Mouse (Mus musculus) kidney, postnatal 14 days (tissue): ENCODE measurements around the gene Cspg4.
A peak's percentile ranks its signal among the peaks of the same experiment; 100 is the strongest.
"Not testable (repeated sequence)": the region's sequence is repeated elsewhere in the genome, so short reads cannot be mapped to it uniquely, and the experiment has no call there.

Experiments used
- DNase-seq: peaks from one replicate; pipeline ENCODE4 v3.0.0; 2022; ENCODE audit warnings: mixed read lengths

Gene Cspg4

DNA sequence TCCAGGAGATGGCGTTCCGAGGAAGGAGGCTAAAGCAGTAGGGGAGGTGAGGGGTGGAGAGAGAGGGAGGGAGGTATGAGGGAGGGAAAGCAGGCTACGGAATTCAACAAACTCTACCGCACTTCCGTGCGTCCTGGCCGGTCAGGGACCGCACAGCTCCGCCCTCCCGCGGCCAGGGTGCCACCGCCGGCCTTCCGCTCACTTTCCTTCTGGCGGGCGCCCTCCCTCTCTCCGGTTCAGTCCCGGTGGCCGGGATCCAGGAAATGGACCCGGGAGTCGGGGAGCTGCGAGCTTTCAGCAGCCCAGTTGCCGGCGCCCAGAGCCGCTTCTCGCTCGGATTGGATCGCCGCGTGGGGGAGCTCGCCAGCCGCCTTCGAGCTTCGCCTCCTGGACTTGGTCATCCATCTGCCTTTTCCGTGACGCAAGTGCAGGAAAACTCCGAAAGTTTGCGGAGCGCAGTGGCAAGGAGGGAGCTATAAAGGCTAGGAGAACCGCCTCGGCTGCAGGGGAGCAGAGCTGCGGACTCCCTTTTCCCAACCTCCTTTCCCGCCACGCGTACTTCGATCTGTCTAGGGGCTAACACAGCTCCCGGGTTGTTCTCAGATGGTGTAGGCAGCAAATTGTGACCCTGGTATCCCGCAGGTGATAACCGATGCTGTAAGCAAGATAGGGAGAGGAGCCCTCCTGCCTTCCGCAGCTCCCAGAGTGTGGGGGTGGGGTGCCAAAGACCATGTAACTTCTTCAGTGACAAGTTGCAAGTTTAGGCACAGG, 63.4 kb downstream of the Cspg4 start, which contains the start of gene Snx33:
Gene Snx33, minus strand, starts transcription at position 331 of the 771 bp plus-strand sequence.
- DNase-seq, result peak; percentile 97

DNA sequence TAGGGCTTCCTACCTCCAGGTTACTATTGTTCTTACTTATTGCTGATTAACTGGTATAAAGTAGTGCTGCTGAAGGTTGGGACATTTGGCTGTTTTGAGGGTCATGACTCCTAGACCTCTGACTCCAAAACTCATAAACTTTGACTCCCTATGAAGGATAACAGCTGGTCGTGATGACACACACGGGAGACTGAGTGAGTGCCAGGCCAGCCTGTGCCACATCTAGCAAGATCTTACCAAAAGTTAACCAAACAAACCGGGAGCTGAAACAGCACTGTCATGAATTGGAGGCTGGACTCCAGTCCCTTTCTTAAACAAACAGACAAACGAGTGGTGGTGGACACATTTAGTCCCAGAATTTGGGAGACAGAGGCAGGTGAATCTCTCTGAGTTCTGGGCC, 64.7 kb downstream of the Cspg4 start:
- no peak for DNase-seq

DNA sequence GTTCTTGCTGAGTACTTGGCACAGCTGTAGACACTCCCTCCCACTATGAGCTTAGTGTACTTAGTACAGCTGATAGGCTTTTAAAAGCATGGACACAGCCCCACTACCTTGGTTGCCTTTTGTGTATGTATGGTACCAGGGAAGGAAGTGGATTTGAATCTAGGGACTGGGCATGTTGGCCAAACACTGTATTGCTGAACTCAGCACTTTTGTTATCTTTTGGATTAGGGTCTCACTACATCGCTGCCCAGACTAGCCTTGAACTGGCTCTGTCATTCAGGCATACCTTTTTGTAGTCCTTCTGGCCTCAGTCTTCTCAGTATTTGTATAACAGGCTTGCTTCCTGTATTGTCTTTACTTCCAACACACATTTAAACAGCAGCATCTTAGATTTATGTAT, 65.7 kb downstream of the Cspg4 start:
- DNase-seq, result no peak

DNA sequence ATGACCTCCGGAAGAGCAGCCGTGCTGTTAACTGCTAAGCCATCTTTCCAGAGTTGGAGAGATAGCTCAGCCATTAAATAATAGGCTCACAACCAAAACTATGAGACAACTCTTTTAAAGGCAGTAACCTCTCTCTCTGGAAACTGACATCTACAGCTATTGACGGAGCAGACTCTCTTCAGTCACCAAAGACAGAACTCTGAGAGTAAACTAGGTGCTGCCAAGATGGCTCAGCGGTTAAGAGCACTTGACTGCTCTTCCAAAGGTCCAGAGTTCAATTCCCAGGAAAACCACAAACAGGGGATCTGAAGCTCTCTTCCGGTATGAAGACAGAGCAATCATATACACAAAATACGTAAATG, 72.0 kb downstream of the Cspg4 start:
- DNase-seq, result no peak

DNA sequence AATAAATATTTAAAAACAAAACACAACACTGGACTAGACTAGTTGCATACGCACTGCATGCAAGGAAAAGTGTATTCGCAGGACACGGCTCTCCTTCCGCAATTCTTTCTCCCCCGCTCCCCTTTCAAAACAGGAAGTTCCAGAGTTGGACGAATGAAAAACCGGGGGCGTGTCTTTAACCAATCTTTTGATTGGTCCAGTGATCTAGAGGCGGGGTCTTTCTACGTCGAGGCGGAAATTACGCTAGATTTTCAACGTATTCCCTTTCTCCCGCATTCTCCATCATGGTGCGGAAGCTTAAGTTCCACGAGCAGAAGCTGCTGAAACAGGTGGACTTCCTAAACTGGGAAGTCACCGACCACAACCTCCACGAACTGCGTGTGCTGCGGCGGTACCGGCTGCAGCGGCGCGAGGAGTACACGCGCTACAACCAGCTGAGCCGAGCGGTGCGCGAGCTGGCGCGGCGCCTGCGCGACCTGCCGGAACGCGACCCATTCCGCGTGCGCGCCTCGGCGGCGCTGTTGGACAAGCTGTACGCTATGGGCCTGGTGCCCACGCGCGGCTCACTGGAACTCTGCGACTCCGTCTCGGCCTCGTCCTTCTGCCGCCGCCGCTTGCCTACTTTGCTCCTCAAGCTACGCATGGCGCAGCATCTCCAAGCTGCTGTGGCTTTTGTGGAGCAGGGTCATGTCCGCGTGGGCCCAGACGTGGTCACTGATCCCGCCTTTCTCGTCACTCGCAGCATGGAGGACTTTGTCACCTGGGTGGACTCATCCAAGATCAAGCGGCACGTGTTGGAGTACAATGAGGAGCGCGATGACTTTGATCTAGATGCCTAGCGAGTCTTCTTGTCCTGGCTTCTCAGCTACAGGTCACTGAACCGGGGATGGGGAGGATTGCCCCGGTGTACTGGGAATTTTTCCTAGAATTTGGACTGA, 72.7 kb downstream of the Cspg4 start, which contains the start of gene Imp3:
Gene Imp3, plus strand, starts transcription at position 253 of the 938 bp plus-strand sequence.
- peak; percentile 94 for DNase-seq

DNA sequence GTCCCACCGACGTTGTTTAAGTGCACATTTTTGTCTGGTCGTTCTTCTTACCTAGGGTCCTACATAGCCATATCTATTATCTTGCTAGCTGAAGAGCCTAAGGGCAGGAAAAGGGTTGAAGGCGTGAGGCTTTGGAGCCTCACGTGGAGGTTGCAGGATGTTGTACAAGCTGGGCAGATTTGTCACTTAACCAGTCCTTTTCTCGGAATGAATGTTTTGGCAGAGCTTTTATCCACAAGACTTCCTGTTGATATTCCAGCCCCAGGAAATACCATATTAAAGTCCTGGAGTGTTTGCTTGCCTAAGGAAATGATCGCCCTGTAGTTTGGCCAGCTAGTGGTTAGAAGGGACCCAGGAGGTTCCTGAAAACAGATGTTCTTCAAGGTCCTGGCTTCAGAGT, 73.5 kb downstream of the Cspg4 start:
- peak; percentile 52 for DNase-seq

DNA sequence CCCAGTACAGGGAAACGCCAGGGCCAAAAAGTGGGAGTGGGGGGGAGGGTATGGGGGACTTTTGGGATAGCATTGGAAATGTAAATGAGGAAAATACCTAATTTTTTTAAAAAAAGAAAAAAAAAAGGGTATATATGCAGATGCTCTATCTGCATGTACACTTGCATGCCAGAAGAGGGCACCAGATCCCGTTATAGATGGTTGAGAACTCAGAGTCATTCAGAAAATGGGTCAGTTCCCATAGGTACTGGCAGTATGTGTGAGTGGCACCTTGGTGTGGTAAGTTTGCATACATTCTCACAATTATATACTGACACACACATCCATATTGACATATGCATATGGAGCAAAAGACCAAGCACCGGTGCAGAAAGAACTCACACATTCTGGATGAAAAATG, 82.6 kb downstream of the Cspg4 start:
- peak; percentile 59 for DNase-seq

DNA sequence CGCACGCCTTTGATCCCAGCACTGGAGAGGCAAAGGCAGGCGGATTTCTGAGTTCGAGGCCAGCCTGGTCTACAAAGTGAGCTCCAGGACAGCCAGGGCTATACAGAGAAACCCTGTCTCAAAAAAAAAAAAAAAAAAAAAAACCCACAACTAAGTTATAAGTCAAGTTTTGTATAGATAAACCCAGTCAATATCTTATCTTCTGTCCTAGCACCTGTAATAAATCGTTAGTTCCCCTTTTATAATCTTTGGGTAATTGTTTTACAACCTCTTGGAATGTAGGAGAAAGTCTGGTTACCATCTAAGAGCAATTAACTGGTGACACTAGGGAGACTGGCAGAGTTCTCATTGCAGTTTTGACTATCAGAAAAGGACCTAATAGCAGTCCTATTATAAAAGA, 83.9 kb downstream of the Cspg4 start:
- not testable (repeated sequence) for DNase-seq
